Mouse (Mus musculus): ENCODE data around the gene Cog7.

The Cog7 gene

GRCm38 (mm10) chr7:121890636-121891360 lies 90.7 kb downstream of the Cog7 start:
- no peak for DNase-seq (ENCODE audit: low spot score)

- DNase-seq (ENCODE audit: low spot score) = no peak
These were observed 101.3 kb downstream of the Cog7 start for GRCm38 (mm10) chr7:121880246-121880645.

GRCm38 (mm10) chr7:121874784-121875183 lies 106.7 kb downstream of the Cog7 start:
- no peak for DNase-seq (ENCODE audit: low spot score)

GRCm38 (mm10) chr7:121873998-121874397 lies 107.5 kb downstream of the Cog7 start:
- DNase-seq (ENCODE audit: low spot score) = no peak

- DNase-seq (ENCODE audit: low spot score) = no peak
These were observed 109.9 kb downstream of the Cog7 start for GRCm38 (mm10) chr7:121871631-121872030.

- no peak for DNase-seq (ENCODE audit: low spot score)
These were observed 116.5 kb downstream of the Cog7 start, which contains the start of gene Scnn1b for GRCm38 (mm10) chr7:121864858-121865585. Gene Scnn1b, plus strand, starts transcription at chr7:121865038.

- no peak for DNase-seq (ENCODE audit: low spot score)
These were observed 122.6 kb downstream of the Cog7 start for GRCm38 (mm10) chr7:121858939-121859338.

- no peak for DNase-seq (ENCODE audit: low spot score)
These were observed 124.2 kb downstream of the Cog7 start for GRCm38 (mm10) chr7:121857177-121857884.

- no peak for DNase-seq (ENCODE audit: low spot score)
These were observed 132.9 kb downstream of the Cog7 start for GRCm38 (mm10) chr7:121848537-121849168.

- no peak for DNase-seq (ENCODE audit: low spot score)
These were observed 135.5 kb downstream of the Cog7 start for GRCm38 (mm10) chr7:121845964-121846363.

- DNase-seq (ENCODE audit: low spot score) = no peak
These were observed 139.3 kb downstream of the Cog7 start for GRCm38 (mm10) chr7:121842234-121842633.

GRCm38 (mm10) chr7:121840810-121841209 lies 140.7 kb downstream of the Cog7 start:
- no peak for DNase-seq (ENCODE audit: low spot score)

- DNase-seq (ENCODE audit: low spot score) = no peak
These were observed 144.7 kb downstream of the Cog7 start for GRCm38 (mm10) chr7:121836827-121837226.

GRCm38 (mm10) chr7:121835392-121835791 lies 146.1 kb downstream of the Cog7 start:
- DNase-seq (ENCODE audit: low spot score) = no peak

Data from urinary bladder, postnatal 10 days (tissue).